Mouse (Mus musculus) kidney, postnatal 0 days (tissue): ENCODE results near the gene Gm28778. TPM values are rescaled to one million over a fixed set of nuclear protein-coding genes. Genes with fewer than 3 reads are reported as not detected.
A peak's percentile ranks its signal among the peaks of the same experiment; 100 is the strongest.
"Not testable (repeated sequence)": the region's sequence is repeated elsewhere in the genome, so short reads cannot be mapped to it uniquely, and the experiment has no call there.

Source experiments
- ATAC-seq: fragments of 200-750 bp; cut with Nextera tagmentation; replicated peaks from 2 replicates; pipeline ENCODE4 v1.8.0; 2017; ENCODE audit warnings: low read depth, moderate number of reproducible peaks, moderate TSS enrichment, moderate library complexity; ENCODE audit not compliant: low FRiP score
- DNase-seq: peaks from one replicate; pipeline ENCODE4 v3.0.0-alpha.2; 2016; ENCODE audit warnings: low spot score
- H3K27ac ChIP-seq: fragments of 300-500 bp; sonication (generic); 2 replicates; pipeline ENCODE4 v1.5.1; 2014; ENCODE audit warnings: mild to moderate bottlenecking
- H3K27me3 ChIP-seq: fragments of 300-500 bp; sonication (generic); 2 replicates; pipeline ENCODE4 v1.6.1; 2014; ENCODE audit warnings: low read length, mixed read lengths; ENCODE audit not compliant: insufficient read depth
- H3K36me3 ChIP-seq: fragments of 300-500 bp; sonication (generic); 2 replicates; pipeline ENCODE4 v1.6.1; 2014; ENCODE audit warnings: low read length, mixed read lengths; ENCODE audit not compliant: insufficient read depth
- H3K4me1 ChIP-seq: fragments of 300-500 bp; sonication (generic); replicated peaks from 2 replicates; pipeline ENCODE4 v1.6.1; 2014; ENCODE audit warnings: antibody characterized with exemption, low read length, mixed read lengths; ENCODE audit not compliant: insufficient read depth
- H3K4me2 ChIP-seq: fragments of 300-500 bp; sonication (generic); 2 replicates; pipeline ENCODE4 v1.6.1; 2014; ENCODE audit warnings: mild to moderate bottlenecking, low read length, moderate library complexity, mixed read lengths
- H3K4me3 ChIP-seq: fragments of 300-500 bp; sonication (generic); replicated peaks from 2 replicates; pipeline ENCODE4 v1.5.1; 2014; ENCODE audit warnings: low read depth, low read length
- H3K9ac ChIP-seq: fragments of 300-500 bp; sonication (generic); 2 replicates; pipeline ENCODE4 v1.6.1; 2014; ENCODE audit warnings: low read depth, low read length
- H3K9me3 ChIP-seq: fragments of 300-500 bp; sonication (generic); replicated peaks from 2 replicates; pipeline ENCODE4 v1.6.1; 2016; ENCODE audit warnings: low read length, inconsistent platforms, mixed read lengths
- CTCF ChIP-seq: IDR thresholded peaks from 2 replicates; pipeline ENCODE4 v1.5.1; 2016; ENCODE audit warnings: antibody characterized with exemption, low read depth, mild to moderate bottlenecking, moderate library complexity
- WGBS: fragments of 180-500 bp; shearing (Covaris S2); extraction: QIAGEN DNeasy Blood & Tissue Kit; methylation state at CpG from one replicate; pipeline ENCODE4 v1.1.7; 2014; 5-methylcytosine and 5-hydroxymethylcytosine counted together
- polyA plus RNA-seq: library from polyadenylated mRNA; unstranded; fragments of >200 nt; fragmentation: Nextera tagmentation; extraction: Ambion mirVana; gene quantifications from 2 replicates; pipeline ENCODE4 v1.2.1, GENCODE M21; 2015

Gene Gm28778
- polyA plus RNA-seq, 1 experiment from 2014 or later: not detected

DNA sequence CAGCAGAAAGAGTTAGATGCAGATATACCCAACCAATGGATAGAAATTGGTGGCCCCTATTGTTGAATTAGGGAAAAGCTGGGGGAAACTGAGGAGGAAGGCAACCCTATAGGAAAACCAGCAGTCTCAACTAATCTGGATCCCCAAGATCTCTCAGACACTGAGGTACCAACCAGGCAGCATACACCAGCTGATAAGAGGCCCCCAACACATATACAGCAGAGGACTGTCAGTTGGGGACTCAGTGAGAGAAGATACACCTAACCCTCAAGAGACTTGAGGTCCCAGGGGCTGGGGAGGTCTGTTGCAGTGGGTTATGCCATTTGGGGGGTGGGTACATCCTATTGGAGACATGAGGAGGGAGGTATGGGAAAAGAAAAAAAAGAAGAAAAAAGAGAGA is 38.6 kb downstream of the Gm28778 start:
- Histone ChIP-seq H3K4me2 (no peak overlapping the region), H3K9me3 (no peaks in the 10 kb centered on the region), H3K4me3 (no peak overlapping the region), H3K36me3 (no peaks in the 10 kb centered on the region), H3K4me1 (no peaks in the 10 kb centered on the region), H3K9ac (no peak overlapping the region), H3K27me3 (no peaks in the 10 kb centered on the region), H3K27ac (no peak overlapping the region)
- no peak for DNase-seq
- no peak for ATAC-seq
- no peak for TF ChIP-seq CTCF

DNA sequence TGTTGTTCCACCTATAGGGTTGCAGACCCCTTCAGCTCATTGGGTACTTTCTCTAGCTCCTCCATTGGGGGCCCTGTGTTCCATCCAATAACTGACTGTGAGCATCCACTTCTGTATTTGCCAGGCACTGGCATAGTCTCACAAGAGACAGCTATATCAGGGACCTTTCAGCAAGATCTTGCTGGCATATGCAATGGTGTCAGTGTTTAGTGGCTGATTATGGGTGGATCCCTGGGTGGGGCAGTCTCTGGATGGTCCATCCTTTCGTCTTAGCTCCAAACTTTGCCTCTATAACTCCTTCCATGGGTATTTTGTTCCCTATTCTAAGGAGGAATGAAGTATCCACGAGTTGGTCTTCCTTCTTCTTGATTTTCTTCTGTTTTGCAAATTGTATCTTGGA is 40.5 kb downstream of the Gm28778 start:
- not testable (repeated sequence) for H3K4me3 ChIP-seq, H3K36me3 ChIP-seq, ATAC-seq, H3K4me1 ChIP-seq, H3K27me3 ChIP-seq, H3K9ac ChIP-seq, DNase-seq, H3K4me2 ChIP-seq, H3K27ac ChIP-seq, H3K9me3 ChIP-seq
- 66% methylated on average over 2 of the region's 2 CpGs for WGBS

DNA sequence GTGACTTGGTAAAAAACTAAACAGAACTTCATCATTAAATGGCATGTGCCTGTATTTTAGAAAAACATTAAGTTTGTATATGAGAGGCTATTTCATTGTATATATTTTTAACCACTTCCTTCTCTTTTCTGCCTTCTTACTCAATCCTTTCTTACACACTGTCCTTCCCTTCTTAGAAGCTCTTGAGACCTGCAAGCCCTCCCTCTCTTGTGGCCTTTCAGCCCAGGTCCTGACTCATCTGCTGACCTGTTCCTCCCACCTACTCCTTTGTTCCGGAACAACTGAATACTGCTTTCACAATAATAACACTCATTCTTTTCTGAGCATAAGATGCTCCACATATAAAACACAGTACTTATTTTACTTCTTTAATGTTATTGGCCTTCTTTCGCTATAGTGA is 44.2 kb downstream of the Gm28778 start:
- Histone ChIP-seq H3K4me3 (no peak overlapping the region), H3K36me3 (peaks cover 20% of the 10 kb centered on the region), H3K9ac (no peak overlapping the region), H3K27ac (no peak overlapping the region), H3K27me3 (no peaks in the 10 kb centered on the region), H3K4me2 (no peak overlapping the region), H3K4me1 (no peaks in the 10 kb centered on the region), H3K9me3 (no peaks in the 10 kb centered on the region)
- TF ChIP-seq CTCF: no peak
- WGBS: 98% methylated on average over 2 of the region's 2 CpGs
- no peak for ATAC-seq
- DNase-seq: no peak

DNA sequence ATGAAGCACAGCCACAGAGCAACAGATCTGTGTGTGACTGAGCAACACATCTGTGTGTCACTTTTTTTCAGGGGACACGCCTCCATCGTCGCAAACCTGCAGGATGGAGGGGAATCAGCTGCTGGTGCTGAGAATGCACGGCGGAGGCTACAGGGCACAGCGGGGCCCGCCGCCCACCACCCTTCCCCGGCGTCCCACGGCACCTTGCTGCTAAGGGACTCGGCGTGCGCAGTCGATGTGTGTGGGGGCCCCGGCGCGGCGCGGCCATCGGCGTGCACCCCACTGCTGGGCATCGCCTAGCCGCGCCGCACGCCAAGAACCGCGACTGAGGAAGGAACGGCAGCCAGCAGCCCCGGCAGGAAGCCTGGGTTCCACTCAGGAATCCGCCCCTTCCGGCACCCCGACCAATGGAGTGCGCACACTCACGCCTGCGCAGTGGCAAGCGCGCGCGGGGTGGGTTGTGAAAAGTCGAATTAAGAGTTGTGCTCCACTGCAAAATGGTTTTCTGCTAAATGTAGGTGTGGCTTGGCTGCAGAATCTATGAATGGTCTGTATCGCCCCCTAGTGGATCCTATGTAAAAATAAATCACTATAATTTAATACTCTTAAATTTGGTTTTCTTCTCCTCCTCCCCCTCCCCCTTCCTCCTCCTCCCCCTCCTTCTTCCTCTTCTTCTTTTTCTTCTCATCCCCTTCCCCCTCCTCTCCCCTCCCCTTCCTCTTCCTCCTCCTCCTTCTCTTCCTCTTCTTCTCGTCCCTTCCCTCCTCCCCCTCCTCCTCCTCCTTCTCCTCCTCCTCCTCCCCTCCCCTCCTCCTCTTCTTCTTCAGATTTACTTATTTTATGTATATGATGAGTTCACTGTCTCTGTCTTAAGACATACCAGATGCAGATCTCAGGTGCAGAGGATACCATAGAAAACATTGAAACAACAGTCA is 55.7 kb downstream of the Gm28778 start, which contains the start of the genes Asdurf, Gm28551 and Asnsd1:
Gene Asdurf (minus strand): TSS at position 293 of the 935 bp plus-strand sequence.
Gene Gm28551 (minus strand): TSS at position 341 of the 935 bp plus-strand sequence.
Gene Asnsd1 (minus strand): TSS at position 426 of the 935 bp plus-strand sequence.
- peaks cover 9% of the 10 kb centered on the region for H3K36me3 ChIP-seq
- peak; percentile 100 for ATAC-seq
- H3K4me3 ChIP-seq: peak within 1 kb of the TSS; percentile 62
- H3K9me3 ChIP-seq: no peaks in the 10 kb centered on the region
- peak within 1 kb of the TSS; percentile 65; the same call in 1 of the 2 replicates for H3K27ac ChIP-seq
- peak within 1 kb of the TSS; percentile 58 for H3K4me2 ChIP-seq
- TF ChIP-seq CTCF: peak; percentile 74
- peak within 1 kb of the TSS; percentile 72 for H3K9ac ChIP-seq
- no peaks in the 10 kb centered on the region for H3K27me3 ChIP-seq
- WGBS: under 1% methylated on average over 37 of the region's 44 CpGs
- peak; percentile 98 for DNase-seq
- peaks cover 4% of the 10 kb centered on the region for H3K4me1 ChIP-seq

DNA sequence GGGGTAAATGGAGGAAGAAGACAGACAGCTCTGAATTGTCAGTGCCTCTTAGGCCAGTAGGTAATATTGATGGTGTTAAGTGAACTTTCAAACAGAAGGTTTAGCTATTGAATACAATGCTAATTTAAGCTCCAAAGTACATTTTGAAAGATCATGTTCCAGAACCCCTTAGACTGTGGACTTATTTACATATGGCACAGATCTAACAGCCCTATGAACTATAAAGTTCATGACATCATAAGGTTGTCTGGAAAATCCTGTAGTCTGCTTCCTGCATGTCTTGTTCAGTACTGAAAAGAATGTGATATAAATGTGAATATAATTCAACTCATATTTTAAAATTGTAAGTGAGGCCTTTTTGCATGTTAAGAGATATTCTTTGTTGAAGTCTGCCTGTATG is 62.1 kb downstream of the Gm28778 start:
- H3K4me2 ChIP-seq: no peak overlapping the region
- no peak overlapping the region for H3K9ac ChIP-seq
- DNase-seq (no peak), ATAC-seq (no peak)
- no peaks in the 10 kb centered on the region for H3K4me1 ChIP-seq
- no peaks in the 10 kb centered on the region for H3K27me3 ChIP-seq
- no peaks in the 10 kb centered on the region for H3K9me3 ChIP-seq
- H3K36me3 ChIP-seq: no peaks in the 10 kb centered on the region
- H3K27ac ChIP-seq: no peak overlapping the region
- no peak overlapping the region for H3K4me3 ChIP-seq
- TF ChIP-seq CTCF: no peak

Other genes with a start within 250 kb of the Gm28778 start
- gene Mstn, start 235.5 kb upstream of the Gm28778 start, polyA plus RNA-seq: 0.05 TPM in 1 of 2 replicates, not detected in the other
- gene 1700019A02Rik, start 109.5 kb upstream of the Gm28778 start, polyA plus RNA-seq: not detected in 2 replicates
- 11.7 and 12.9 TPM in 2 replicates for gene Pms1, start 93 bp upstream of the Gm28778 start, polyA plus RNA-seq
- 38.3 and 39.3 TPM in 2 replicates for gene Ormdl1, start within 50 bp of the Gm28778 start, polyA plus RNA-seq
- 22.4 and 23.8 TPM in 2 replicates for gene Osgepl1, start 16.5 kb downstream of the Gm28778 start, polyA plus RNA-seq
- gene Asdurf, start 55.5 kb downstream of the Gm28778 start, polyA plus RNA-seq: 5.4 and 11.5 TPM in 2 replicates
- gene Gm28551, start 55.6 kb downstream of the Gm28778 start, polyA plus RNA-seq: 0.22 and 0.26 TPM in 2 replicates
- 62.4 and 64.0 TPM in 2 replicates for gene Asnsd1, start 55.6 kb downstream of the Gm28778 start, polyA plus RNA-seq